Mouse (Mus musculus): Measurements from ENCODE around the gene Sgca.

The Sgca gene

GRCm38 (mm10) chr11:95001584-95002347 is 25.6 kb upstream of the Sgca start:
- DNase-seq (ENCODE audit: low read depth): no peak

- DNase-seq (ENCODE audit: low read depth): peak; percentile 83
Measured at GRCm38 (mm10) chr11:95001058-95001457, 24.9 kb upstream of the Sgca start.

- no peak for DNase-seq (ENCODE audit: low read depth)
Measured at GRCm38 (mm10) chr11:95000548-95000947, 24.4 kb upstream of the Sgca start.

- DNase-seq (ENCODE audit: low read depth): no peak
Measured at GRCm38 (mm10) chr11:95000128-95000527, 24.0 kb upstream of the Sgca start.

GRCm38 (mm10) chr11:94998041-94998531 is 22.0 kb upstream of the Sgca start:
- no peak for DNase-seq (ENCODE audit: low read depth)

- DNase-seq (ENCODE audit: low read depth): no peak
Measured at GRCm38 (mm10) chr11:94997596-94997995, 21.5 kb upstream of the Sgca start.

- no peak for DNase-seq (ENCODE audit: low read depth)
Measured at GRCm38 (mm10) chr11:94996984-94997383, 20.9 kb upstream of the Sgca start.

GRCm38 (mm10) chr11:94996101-94996500 is 20.0 kb upstream of the Sgca start:
- no peak for DNase-seq (ENCODE audit: low read depth)

GRCm38 (mm10) chr11:94994947-94995772 is 19.0 kb upstream of the Sgca start:
- DNase-seq (ENCODE audit: low read depth): no peak

- no peak for DNase-seq (ENCODE audit: low read depth)
Measured at GRCm38 (mm10) chr11:94994208-94994814, 18.2 kb upstream of the Sgca start.

- DNase-seq (ENCODE audit: low read depth): peak; percentile 74
Measured at GRCm38 (mm10) chr11:94992754-94993606, 16.9 kb upstream of the Sgca start.

- DNase-seq (ENCODE audit: low read depth): peak; percentile 12
Measured at GRCm38 (mm10) chr11:94992480-94992753, 16.3 kb upstream of the Sgca start.

GRCm38 (mm10) chr11:94991641-94992479 is 15.7 kb upstream of the Sgca start:
- peak; percentile 54 for DNase-seq (ENCODE audit: low read depth)

- DNase-seq (ENCODE audit: low read depth): peak; percentile 96
Measured at GRCm38 (mm10) chr11:94990749-94991577, 14.8 kb upstream of the Sgca start, which contains the start of gene Ppp1r9b. Gene Ppp1r9b, plus strand, starts transcription at chr11:94991035.

- DNase-seq (ENCODE audit: low read depth): no peak
Measured at GRCm38 (mm10) chr11:94990102-94990748, 14.1 kb upstream of the Sgca start.

GRCm38 (mm10) chr11:94989562-94990017 is 13.5 kb upstream of the Sgca start:
- DNase-seq (ENCODE audit: low read depth): peak; percentile 93

GRCm38 (mm10) chr11:94988780-94989561 is 12.8 kb upstream of the Sgca start:
- peak; percentile 81 for DNase-seq (ENCODE audit: low read depth)

- no peak for DNase-seq (ENCODE audit: low read depth)
Measured at GRCm38 (mm10) chr11:94987851-94988250, 11.7 kb upstream of the Sgca start.
